Mouse (Mus musculus) MEL (cell line): ENCODE measurements at regions not wholly inside any gene's neighbourhood (a gene's known extent, or its start where the extent isn't known, plus 50 kb on each side); places are given as distances from the start of the nearest gene placed in this dataset.

Source experiments
- BHLHE40 ChIP-seq: IDR thresholded peaks from 2 replicates; pipeline ENCODE4 v1.6.1; 2012; ENCODE audit warnings: low read depth, mild to moderate bottlenecking, inconsistent platforms, low read length, improper control_type of control experiment, borderline replicate concordance
- CTCF ChIP-seq, 3 experiments: IDR thresholded peaks in 2 of 3; conservative IDR thresholded peaks in 1 of 3; 2 replicates each; pipeline ENCODE4 v1.5.1; 2011 to 2012; ENCODE audit warnings: low read length in 3 of 3, low read depth in 2 of 3, mild to moderate bottlenecking in 2 of 3, improper control_type of control experiment in 1 of 3, inconsistent platforms in 1 of 3, mixed read lengths in 1 of 3, moderate library complexity in 1 of 3; ENCODE audit not compliant: control insufficient read depth in 1 of 3, insufficient read depth in 1 of 3, poor library complexity in 1 of 3, severe bottlenecking in 1 of 3
- EP300 ChIP-seq, 2 experiments: IDR thresholded peaks; 2 replicates each; pipeline ENCODE4 v1.6.1; 2011; ENCODE audit warnings: improper control_type of control experiment in 2 of 2, low read length in 2 of 2, low read depth in 1 of 2, mild to moderate bottlenecking in 1 of 2
- NELFE ChIP-seq: IDR thresholded peaks from 2 replicates; pipeline ENCODE4 v1.6.1; 2011; ENCODE audit warnings: low read depth, low read length, improper control_type of control experiment
- POLR2A ChIP-seq, 2 experiments: IDR thresholded peaks; 2 replicates each; pipeline ENCODE4 v1.6.1; 2011 to 2012; ENCODE audit warnings: low read length in 2 of 2, mild to moderate bottlenecking in 2 of 2, control low read depth in 1 of 2, improper control_type of control experiment in 1 of 2, low read depth in 1 of 2, moderate library complexity in 1 of 2; ENCODE audit not compliant: control insufficient read depth in 1 of 2, insufficient read depth in 1 of 2, poor library complexity in 1 of 2
- POLR2AphosphoS5 ChIP-seq: IDR thresholded peaks from 2 replicates; pipeline ENCODE4 v1.6.1; 2012; ENCODE audit warnings: low read depth, borderline replicate concordance, mild to moderate bottlenecking, inconsistent platforms, low read length, moderate library complexity, mixed read lengths
- SIN3A ChIP-seq: IDR thresholded peaks from 2 replicates; pipeline ENCODE4 v1.6.1; 2012; ENCODE audit warnings: low read length, improper control_type of control experiment, inconsistent platforms
- TBP ChIP-seq: IDR thresholded peaks from 2 replicates; pipeline ENCODE4 v1.8.0; 2011; ENCODE audit warnings: low read depth, low read length, improper control_type of control experiment
- ZC3H11A ChIP-seq: IDR thresholded peaks from 2 replicates; pipeline ENCODE4 v1.6.1; 2012; ENCODE audit warnings: low read depth, mild to moderate bottlenecking, inconsistent platforms, low read length, improper control_type of control experiment

- TF ChIP-seq POLR2A (IDR thresholded peaks at IDR 0.05; ENCODE audit: control insufficient read depth in 1 of 2, insufficient read depth in 1 of 2, low read depth in 1 of 2, low read length in 2 of 2, poor library complexity in 1 of 2) (no peak), ZC3H11A (no peak), CTCF (IDR thresholded peaks at IDR 0.05 in 2 of 3, conservative IDR thresholded peaks at IDR 0.05 in 1 of 3; ENCODE audit: control insufficient read depth in 1 of 3, insufficient read depth in 1 of 3, low read depth in 2 of 3, low read length in 3 of 3, poor library complexity in 1 of 3, severe bottlenecking in 1 of 3) (no peak), POLR2AphosphoS5 (no peak), NELFE (no peak), BHLHE40 (no peak), SIN3A (no peak), TBP (no peak), EP300 (IDR thresholded peaks at IDR 0.05; ENCODE audit: low read depth in 1 of 2, low read length in 2 of 2) (no peak)
These were observed 97.1 kb downstream of the Tmem17 start for GRCm38 (mm10) chr11:22608945-22609344.
